Mouse (Mus musculus): Measurements from ENCODE around the gene Erfe.

- TF ChIP-seq CTCF (IDR thresholded peaks at IDR 0.05; ENCODE audit: borderline replicate concordance, insufficient read depth, low read length), result no peak
- no peak for TF ChIP-seq POLR2A (IDR thresholded peaks at IDR 0.05; ENCODE audit: low read depth, low read length)
Measured at GRCm38 (mm10) chr1:91317656-91318055, 48.6 kb upstream of the Erfe start.
